Mouse (Mus musculus): ENCODE results near the gene Srgap1.

Srgap1 gene

GRCm38 (mm10) chr10:121765174-121766057 lies 281.7 kb downstream of the Srgap1 start:
- DNase-seq (ENCODE audit: low read depth, low spot score), result no peak

- no peak for DNase-seq (ENCODE audit: low read depth, low spot score)
These were observed 282.5 kb downstream of the Srgap1 start for GRCm38 (mm10) chr10:121764469-121765173.

- DNase-seq (ENCODE audit: low read depth, low spot score), result no peak
These were observed 283.9 kb downstream of the Srgap1 start for GRCm38 (mm10) chr10:121763191-121763590.

GRCm38 (mm10) chr10:121762141-121762540 lies 285.0 kb downstream of the Srgap1 start:
- no peak for DNase-seq (ENCODE audit: low read depth, low spot score)

GRCm38 (mm10) chr10:121759095-121759494 lies 288.0 kb downstream of the Srgap1 start:
- DNase-seq (ENCODE audit: low read depth, low spot score), result no peak

GRCm38 (mm10) chr10:121756677-121757076 lies 290.4 kb downstream of the Srgap1 start:
- DNase-seq (ENCODE audit: low read depth, low spot score), result no peak

- no peak for DNase-seq (ENCODE audit: low read depth, low spot score)
These were observed 291.3 kb downstream of the Srgap1 start for GRCm38 (mm10) chr10:121755822-121756221.

GRCm38 (mm10) chr10:121754237-121754636 lies 292.9 kb downstream of the Srgap1 start:
- no peak for DNase-seq (ENCODE audit: low read depth, low spot score)

- DNase-seq (ENCODE audit: low read depth, low spot score), result no peak
These were observed 296.9 kb downstream of the Srgap1 start for GRCm38 (mm10) chr10:121750175-121750574.

- no peak for DNase-seq (ENCODE audit: low read depth, low spot score)
These were observed 304.8 kb downstream of the Srgap1 start for GRCm38 (mm10) chr10:121742336-121742735.

- peak; percentile 69 for DNase-seq (ENCODE audit: low read depth, low spot score)
These were observed 307.3 kb downstream of the Srgap1 start, which contains the start of gene BC048403 for GRCm38 (mm10) chr10:121739548-121740505. Gene BC048403, plus strand, starts transcription at chr10:121739937.

GRCm38 (mm10) chr10:121737256-121737655 lies 309.9 kb downstream of the Srgap1 start:
- no peak for DNase-seq (ENCODE audit: low read depth, low spot score)

- DNase-seq (ENCODE audit: low read depth, low spot score), result no peak
These were observed 314.6 kb downstream of the Srgap1 start for GRCm38 (mm10) chr10:121732542-121732941.

- no peak for DNase-seq (ENCODE audit: low read depth, low spot score)
These were observed 315.9 kb downstream of the Srgap1 start for GRCm38 (mm10) chr10:121731048-121731725.
